Mouse (Mus musculus) layer of hippocampus, adult 9-11 months (tissue): ENCODE measurements around the gene Olfr1333.
A peak's percentile ranks its signal among the peaks of the same experiment; 100 is the strongest.
"Not testable (repeated sequence)": the region's sequence is repeated elsewhere in the genome, so short reads cannot be mapped to it uniquely, and the experiment has no call there.

ENCODE experiments used
- DNase-seq: peaks from one replicate; pipeline ENCODE4 v3.0.0; 2022

The Olfr1333 gene

DNA sequence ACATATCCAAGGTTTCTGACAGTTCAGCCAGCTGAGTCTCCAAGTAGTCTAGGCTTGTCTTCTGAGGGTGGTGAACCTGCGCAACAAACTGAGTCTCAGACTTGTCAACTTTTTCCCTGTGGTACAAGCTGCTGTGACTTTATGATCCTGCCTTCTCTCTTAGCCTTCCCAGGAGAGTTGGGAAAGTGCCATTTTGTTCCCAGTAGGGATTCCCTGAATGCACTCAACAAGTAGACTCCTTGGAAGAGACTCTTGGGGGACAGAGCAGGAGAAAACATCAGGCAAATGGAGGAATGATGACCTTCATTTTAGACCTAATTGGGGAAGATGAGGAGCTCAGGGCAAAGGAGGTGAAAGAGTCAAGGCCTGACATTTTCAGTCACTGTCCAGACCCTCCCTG, at the start of gene Olfr1333:
Gene Olfr1333 (minus strand): TSS at position 101 of the 400 bp plus-strand sequence.
- no peak for DNase-seq

DNA sequence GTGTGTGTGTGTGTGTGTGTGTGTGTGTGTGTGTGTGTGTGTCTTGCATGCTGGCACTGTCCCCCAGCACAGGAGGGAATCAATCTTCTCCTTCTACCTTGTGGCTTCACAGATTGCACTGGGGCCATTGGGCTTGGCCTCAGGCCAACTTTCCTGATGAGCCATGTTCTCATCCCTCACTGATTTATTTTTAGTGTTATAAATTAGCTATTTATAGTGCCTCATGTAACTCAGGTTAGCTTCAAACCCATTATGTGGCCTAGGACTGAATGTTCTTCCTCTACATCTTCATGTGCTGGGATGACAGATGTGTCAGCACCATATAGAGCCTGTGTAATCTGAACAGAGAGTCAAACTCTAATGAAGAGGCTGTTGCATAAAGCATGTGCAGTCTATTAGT, 31.5 kb upstream of the Olfr1333 start:
- DNase-seq, result no peak

DNA sequence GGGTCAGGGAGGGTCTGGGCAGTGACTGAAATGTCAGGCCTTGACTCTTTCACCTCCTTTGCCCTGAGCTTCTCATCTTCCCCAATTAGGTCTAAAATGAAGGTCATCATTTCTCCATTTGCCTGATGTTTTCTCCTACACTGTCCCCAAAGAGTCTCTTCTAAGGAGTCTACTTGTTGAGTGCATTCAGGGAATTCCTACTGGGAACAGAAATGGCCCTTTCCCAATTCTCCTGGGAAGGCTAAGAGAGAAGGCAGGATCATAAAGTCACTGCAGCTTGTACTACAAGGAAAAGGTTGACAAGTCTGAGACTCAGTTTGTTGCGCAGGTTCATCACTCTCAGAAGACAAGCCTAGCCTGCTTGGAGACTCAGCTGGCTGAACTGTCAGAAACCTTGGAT, 28.3 kb upstream of the Olfr1333 start, which contains the start of gene Olfr1331:
Gene Olfr1331 (plus strand): TSS at position 301 of the 400 bp plus-strand sequence.
- no peak for DNase-seq

DNA sequence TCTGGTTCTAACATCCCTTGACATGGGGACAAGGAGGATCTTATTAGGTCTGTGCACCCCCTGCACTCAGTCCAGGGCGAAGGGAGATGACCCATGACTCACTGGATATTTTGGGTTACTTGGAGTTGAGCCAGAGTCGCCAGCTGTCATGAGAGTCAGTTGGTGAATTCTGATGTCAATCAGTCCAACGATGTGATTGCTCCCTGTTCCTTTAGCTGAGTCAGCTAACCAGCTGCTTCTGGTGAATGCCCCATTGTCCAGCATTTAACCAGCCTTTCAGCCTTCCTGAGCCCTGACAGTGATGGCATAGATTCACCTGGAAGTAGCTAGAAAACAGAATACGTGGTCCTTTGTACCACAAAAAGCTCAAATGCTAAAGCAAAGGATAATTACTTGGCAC, 26.6 kb upstream of the Olfr1333 start:
- DNase-seq, result peak; percentile 65

DNA sequence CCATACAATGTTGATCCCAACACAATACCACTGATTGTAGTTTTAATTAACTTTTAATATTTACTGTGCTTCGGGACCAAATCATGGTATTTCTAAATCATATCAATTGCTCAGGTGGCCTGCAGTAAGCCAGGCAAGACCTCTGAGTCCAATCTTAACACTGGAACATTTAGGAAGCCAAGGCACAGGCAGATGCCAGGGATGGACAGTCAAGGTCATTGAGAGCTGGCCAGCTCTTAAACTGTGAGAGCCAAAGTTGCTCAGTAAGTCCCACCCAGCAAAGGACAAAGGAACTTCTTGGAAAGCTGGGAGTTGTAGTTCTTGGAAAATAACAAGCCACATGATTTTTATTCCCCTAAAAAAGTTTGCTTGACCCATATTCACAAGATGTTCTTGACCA, 25.7 kb upstream of the Olfr1333 start:
- DNase-seq, result no peak

DNA sequence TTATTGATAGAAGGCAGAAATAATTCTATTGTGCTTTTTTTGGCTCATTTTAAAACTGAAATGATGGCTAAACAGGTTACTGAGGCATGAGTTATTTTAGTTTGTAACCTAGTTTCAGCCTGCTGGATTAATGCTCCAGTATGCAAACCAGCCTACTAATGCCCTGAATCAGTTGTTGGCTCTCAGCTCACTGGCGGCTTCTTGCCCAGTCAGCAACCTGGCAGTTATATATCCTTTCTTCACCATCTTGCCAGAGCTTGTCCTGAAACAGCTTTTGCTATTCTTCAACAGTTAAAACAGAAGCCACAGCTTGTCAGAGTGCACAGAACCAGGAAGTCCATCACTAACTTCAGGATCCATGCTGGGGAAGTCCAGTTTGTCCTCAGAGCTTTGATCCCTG, 17.2 kb downstream of the Olfr1333 start:
- peak; percentile 7 for DNase-seq

DNA sequence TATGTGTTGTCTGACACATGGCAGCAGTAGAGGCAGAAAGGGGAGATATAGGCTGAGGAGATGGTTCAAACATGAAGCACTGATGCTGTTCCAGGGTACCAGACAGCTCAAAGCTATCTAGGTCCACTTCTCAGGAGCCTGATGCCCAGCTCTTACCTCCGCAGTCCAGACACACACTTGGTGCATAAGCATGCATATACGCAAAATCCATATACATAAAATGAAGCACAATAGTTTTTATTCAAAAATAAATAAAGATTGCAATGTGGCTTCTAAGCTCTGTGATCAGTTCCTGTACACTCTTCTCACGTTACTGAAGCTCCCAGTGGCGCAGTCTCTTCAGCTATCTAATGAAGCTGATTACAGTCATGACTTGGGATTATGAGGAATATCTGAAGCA, 26.2 kb downstream of the Olfr1333 start, which contains the start of gene Olfr1335:
Gene Olfr1335 (minus strand): TSS at position 101 of the 400 bp plus-strand sequence.
- no peak for DNase-seq

DNA sequence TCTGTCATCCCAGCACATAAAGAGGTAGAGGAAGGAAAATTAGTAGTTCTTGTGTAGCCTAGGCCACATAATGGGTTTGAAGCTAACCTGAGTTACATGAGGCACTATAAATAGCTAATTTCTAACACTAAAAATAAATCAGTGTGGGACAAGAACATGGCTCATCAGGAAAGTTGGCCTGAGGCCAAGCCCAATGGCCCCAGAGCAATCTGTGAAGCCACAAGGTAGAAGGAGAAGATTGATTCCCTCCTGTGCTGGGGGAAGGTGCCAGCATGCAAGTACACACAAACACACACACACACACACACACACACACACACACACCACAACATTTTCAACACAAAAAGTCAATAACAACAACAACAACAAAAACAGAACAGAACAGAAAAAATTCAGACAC, 43.3 kb downstream of the Olfr1333 start:
- not testable (repeated sequence) for DNase-seq

DNA sequence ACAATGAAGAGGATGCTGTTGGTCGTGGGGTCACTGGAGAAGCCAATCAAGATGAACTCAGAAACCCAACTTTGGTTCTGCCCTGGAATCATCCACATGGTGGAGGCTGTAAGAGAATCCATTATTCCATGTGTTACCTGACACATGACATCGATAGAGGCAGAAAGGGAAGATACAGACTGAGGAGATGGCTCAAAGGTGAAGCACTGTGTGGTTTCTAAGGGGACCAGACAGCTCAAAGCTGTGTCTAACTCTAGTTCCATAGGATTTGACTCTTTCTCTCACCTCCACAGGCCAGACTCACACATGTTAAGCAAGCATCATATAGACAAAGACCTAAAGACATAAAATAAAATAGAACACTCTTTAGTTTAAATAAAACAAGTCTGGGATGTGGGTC, 53.6 kb downstream of the Olfr1333 start, which contains the start of gene Olfr1337:
Gene Olfr1337 (minus strand): TSS at position 101 of the 400 bp plus-strand sequence.
- no peak for DNase-seq
